Mouse (Mus musculus): Measurements from ENCODE around the gene 3110009E18Rik. TPM values are rescaled to one million over a fixed set of nuclear protein-coding genes. Genes with fewer than 3 reads are reported as not detected.

The 3110009E18Rik gene
- polyA plus RNA-seq, 1 experiment from 2014 or later = 20.7 TPM

DNA sequence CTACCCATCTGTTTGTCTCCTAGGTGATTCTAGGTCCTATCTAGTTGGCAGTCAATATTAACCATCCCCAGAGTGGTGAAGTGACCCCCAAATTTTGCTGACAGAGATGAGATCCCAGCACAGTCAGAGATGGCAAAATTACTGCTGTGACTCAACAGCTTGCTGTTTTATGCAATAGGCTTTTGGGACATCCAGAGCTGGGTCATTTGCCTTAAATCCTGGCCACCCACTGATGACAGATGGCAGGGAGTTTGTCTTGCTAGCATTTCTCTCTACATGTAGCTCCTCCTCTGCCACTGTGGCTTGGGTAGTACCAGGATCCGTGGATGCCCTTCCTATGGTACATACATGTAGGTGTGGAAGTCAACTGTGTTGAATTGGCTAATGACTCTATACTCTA, 11.4 kb downstream of the 3110009E18Rik start:
- no peak overlapping the region for H3K9ac ChIP-seq (replicated peaks)
- H3K9me3 ChIP-seq = peaks cover 8% of the 10 kb centered on the region; the same call in 1 of the 2 replicates
- H3K27ac ChIP-seq = no peak overlapping the region
- no peaks in the 10 kb centered on the region for H3K4me1 ChIP-seq (replicated peaks)
- H3K4me2 ChIP-seq (replicated peaks) = no peak overlapping the region
- H3K27me3 ChIP-seq = no peaks in the 10 kb centered on the region
- ATAC-seq = no peak
- H3K36me3 ChIP-seq = peaks cover 3% of the 10 kb centered on the region; the same call in 1 of the 2 replicates
- no peak overlapping the region for H3K4me3 ChIP-seq (replicated peaks)
- 96% methylated on average over 1 of the region's 1 CpGs for WGBS

DNA sequence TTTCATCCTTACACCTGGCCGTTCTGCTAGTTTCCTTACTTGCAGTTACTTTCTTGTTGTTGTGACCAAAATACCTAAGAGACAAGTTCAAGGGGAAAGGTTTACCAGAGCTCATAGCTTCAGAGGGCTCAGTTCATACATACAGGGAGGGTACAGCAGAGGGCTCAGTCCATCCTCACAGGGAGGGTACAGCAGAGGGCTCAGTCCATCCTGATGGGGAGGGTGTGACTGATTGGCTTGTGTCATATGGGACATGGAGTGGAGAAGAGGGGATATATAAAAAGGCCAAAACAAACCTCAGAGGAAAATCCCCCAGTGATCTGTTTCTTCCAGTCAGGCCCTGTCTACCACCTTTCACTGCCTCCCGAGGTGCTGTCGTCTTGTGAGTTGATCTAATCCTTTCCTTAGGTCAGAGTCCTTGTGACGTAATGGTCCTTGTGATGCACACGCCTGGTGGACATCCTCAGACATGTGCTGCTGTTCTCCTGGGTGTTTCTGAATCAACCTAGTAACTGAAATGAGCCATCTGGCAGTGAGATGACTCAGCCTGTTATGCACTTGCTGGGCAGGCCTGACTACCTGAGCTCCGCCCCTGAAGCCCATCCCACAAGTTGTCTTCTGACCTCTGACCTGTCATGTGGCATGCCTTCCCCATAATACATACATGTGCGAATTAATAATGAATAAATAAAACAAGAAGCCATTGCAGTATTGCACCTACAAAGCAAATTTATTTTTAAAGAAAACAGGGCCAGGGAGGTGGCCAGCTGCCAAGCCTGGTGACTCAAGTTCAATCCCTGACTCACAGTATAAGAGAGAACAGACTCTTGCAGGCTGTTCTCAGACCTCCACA, 15.2 kb downstream of the 3110009E18Rik start:
- peaks cover 3% of the 10 kb centered on the region; the same call in 1 of the 2 replicates for H3K36me3 ChIP-seq
- H3K4me1 ChIP-seq (replicated peaks) = peaks cover 12% of the 10 kb centered on the region
- H3K9ac ChIP-seq (replicated peaks) = no peak overlapping the region
- peak; percentile 32; the same call in 1 of the 2 replicates for ATAC-seq
- WGBS = 87% methylated on average over 7 of the region's 7 CpGs
- no peaks in the 10 kb centered on the region for H3K27me3 ChIP-seq
- no peak overlapping the region for H3K27ac ChIP-seq
- no peak overlapping the region for H3K4me2 ChIP-seq (replicated peaks)
- H3K4me3 ChIP-seq (replicated peaks) = no peak overlapping the region
- peaks cover 8% of the 10 kb centered on the region; the same call in 1 of the 2 replicates for H3K9me3 ChIP-seq

GRCm38 (mm10) chr1:120138923-120139540, 18.0 kb downstream of the 3110009E18Rik start:
- 25% methylated on average over 7 of the region's 7 CpGs for WGBS
- Histone ChIP-seq H3K4me1 (replicated peaks) (peaks cover 15% of the 10 kb centered on the region), H3K27ac (no peak overlapping the region), H3K4me2 (replicated peaks) (no peak overlapping the region), H3K27me3 (no peaks in the 10 kb centered on the region), H3K36me3 (no peaks in the 10 kb centered on the region), H3K4me3 (replicated peaks) (no peak overlapping the region), H3K9me3 (no peaks in the 10 kb centered on the region), H3K9ac (replicated peaks) (no peak overlapping the region)
- peak; percentile 51; the same call in 1 of the 2 replicates for ATAC-seq

DNA sequence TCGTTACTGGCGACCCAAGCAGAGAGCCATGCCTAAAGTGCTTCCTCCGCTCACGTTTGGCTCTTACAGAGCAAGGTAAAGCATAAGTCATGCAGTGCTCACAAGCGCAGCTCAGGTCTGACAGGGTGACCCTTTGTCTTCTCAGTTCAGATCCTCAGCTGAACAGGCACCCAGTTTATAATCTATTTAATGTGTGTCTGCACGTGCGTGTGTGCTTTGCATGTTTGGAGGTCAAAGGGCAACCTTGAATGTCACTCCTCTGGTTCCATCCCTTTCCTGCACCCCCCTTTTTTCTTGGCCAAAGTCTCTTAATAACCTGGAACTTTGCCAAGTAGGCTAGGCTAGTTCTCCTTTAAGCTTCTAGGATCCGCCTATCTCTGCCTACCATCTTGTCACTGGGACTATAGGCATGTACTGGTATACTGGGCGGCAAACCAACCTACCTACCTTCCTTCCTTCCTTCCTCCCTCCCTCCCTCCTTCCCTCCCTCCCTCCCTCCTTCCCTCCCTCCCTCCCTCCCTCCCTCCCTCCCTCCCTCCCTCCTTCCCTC, 19.2 kb downstream of the 3110009E18Rik start:
- no peak for ATAC-seq
- 88% methylated on average over 9 of the region's 9 CpGs for WGBS

GRCm38 (mm10) chr1:120142551-120142950, 21.6 kb downstream of the 3110009E18Rik start:
- no peak for ATAC-seq
- H3K9ac ChIP-seq (replicated peaks) = no peak overlapping the region
- H3K4me2 ChIP-seq (replicated peaks) = no peak overlapping the region
- peaks cover 15% of the 10 kb centered on the region for H3K4me1 ChIP-seq (replicated peaks)
- H3K36me3 ChIP-seq = no peaks in the 10 kb centered on the region
- no peak overlapping the region for H3K27ac ChIP-seq
- no peaks in the 10 kb centered on the region for H3K27me3 ChIP-seq
- H3K9me3 ChIP-seq = no peaks in the 10 kb centered on the region
- no peak overlapping the region for H3K4me3 ChIP-seq (replicated peaks)
- WGBS = 83% methylated on average over 5 of the region's 5 CpGs

More for the DNA sequence above, 19.2 kb downstream of the 3110009E18Rik start:
- no peaks in the 10 kb centered on the region for H3K27me3 ChIP-seq
- H3K36me3 ChIP-seq = no peaks in the 10 kb centered on the region
- no peak overlapping the region for H3K27ac ChIP-seq
- no peak overlapping the region for H3K4me2 ChIP-seq (replicated peaks)
- no peaks in the 10 kb centered on the region for H3K9me3 ChIP-seq
- no peak overlapping the region for H3K9ac ChIP-seq (replicated peaks)
- no peak overlapping the region for H3K4me3 ChIP-seq (replicated peaks)
- peaks cover 15% of the 10 kb centered on the region for H3K4me1 ChIP-seq (replicated peaks)

- H3K27ac ChIP-seq = no peak overlapping the region
- peaks cover 3% of the 10 kb centered on the region; the same call in 1 of the 2 replicates for H3K4me1 ChIP-seq (replicated peaks)
- H3K27me3 ChIP-seq = no peaks in the 10 kb centered on the region
- H3K9ac ChIP-seq (replicated peaks) = no peak overlapping the region
- no peak overlapping the region for H3K4me2 ChIP-seq (replicated peaks)
- H3K9me3 ChIP-seq = no peaks in the 10 kb centered on the region
- H3K36me3 ChIP-seq = no peaks in the 10 kb centered on the region
- ATAC-seq = no peak
- H3K4me3 ChIP-seq (replicated peaks) = no peak overlapping the region
- WGBS = 88% methylated on average over 8 of the region's 8 CpGs
These were observed 24.7 kb downstream of the 3110009E18Rik start for GRCm38 (mm10) chr1:120145527-120146216.

GRCm38 (mm10) chr1:120146994-120147393, 26.0 kb downstream of the 3110009E18Rik start:
- no peak for ATAC-seq
- Histone ChIP-seq H3K4me1 (replicated peaks) (peaks cover 3% of the 10 kb centered on the region; the same call in 1 of the 2 replicates), H3K27ac (no peak overlapping the region), H3K36me3 (no peaks in the 10 kb centered on the region), H3K4me2 (replicated peaks) (no peak overlapping the region), H3K4me3 (replicated peaks) (no peak overlapping the region), H3K27me3 (no peaks in the 10 kb centered on the region), H3K9me3 (no peaks in the 10 kb centered on the region), H3K9ac (replicated peaks) (no peak overlapping the region)

DNA sequence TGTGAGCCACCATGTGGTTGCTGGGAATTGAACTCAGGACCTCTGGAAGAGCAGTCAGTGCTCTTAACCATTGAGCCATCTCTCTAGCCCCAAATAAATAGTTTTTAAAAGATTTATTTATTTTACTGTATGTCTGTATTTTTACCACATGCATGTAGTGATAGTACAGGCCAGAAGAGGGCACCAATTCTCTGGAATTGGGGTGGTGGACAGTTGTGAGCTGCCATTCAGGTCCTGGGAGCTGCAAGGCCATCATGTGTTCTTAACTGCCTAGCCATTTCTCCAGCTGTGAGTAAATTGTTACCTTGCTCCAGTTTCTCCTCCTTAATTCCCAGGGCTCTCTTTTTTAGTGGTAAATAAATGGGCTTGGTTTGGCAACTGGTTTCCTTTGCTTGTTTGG, 33.2 kb downstream of the 3110009E18Rik start:
- no peak for ATAC-seq
- Histone ChIP-seq H3K4me1 (replicated peaks) (no peaks in the 10 kb centered on the region), H3K4me2 (replicated peaks) (no peak overlapping the region), H3K4me3 (replicated peaks) (no peak overlapping the region), H3K9me3 (no peaks in the 10 kb centered on the region), H3K27ac (no peak overlapping the region), H3K27me3 (no peaks in the 10 kb centered on the region), H3K9ac (replicated peaks) (no peak overlapping the region), H3K36me3 (no peaks in the 10 kb centered on the region)

- no peak for ATAC-seq
- no peaks in the 10 kb centered on the region for H3K4me1 ChIP-seq (replicated peaks)
- H3K9ac ChIP-seq (replicated peaks) = no peak overlapping the region
- H3K36me3 ChIP-seq = no peaks in the 10 kb centered on the region
- H3K4me2 ChIP-seq (replicated peaks) = no peak overlapping the region
- no peaks in the 10 kb centered on the region for H3K9me3 ChIP-seq
- no peak overlapping the region for H3K27ac ChIP-seq
- H3K4me3 ChIP-seq (replicated peaks) = no peak overlapping the region
- WGBS = 16% methylated on average over 1 of the region's 1 CpGs
- H3K27me3 ChIP-seq = no peaks in the 10 kb centered on the region
These were observed 34.3 kb downstream of the 3110009E18Rik start for GRCm38 (mm10) chr1:120155325-120155724.

DNA sequence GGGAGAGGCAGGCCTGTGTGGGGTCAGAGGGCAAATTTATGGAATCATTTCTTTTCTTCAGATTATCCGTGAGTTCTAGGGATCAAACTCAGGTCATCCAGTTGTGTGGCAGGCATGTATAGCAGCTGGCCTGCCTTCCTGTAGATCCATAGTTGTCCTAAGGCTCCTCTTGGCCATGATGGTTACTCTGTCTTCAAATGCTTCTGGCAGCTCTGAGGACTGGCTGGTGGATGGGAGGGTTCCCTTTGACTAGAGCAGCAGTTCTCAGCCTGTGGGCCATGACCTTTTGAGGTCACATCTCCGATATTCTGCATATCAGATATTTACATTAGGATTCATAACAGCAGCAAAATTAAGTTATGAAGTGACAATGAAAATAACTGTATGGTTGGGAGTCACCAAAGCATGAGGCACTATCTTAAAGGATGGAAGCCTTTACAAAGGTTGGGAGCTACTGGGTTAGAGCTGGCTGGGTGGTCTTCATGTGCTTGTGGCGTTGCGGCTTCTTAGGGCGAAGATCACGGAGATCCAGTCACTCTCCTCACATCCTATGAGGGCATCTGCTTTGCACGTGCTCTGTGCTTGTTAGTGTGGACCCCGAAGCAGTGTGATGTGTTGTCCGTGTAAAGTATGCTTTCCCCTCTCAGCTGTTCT, 37.6 kb downstream of the 3110009E18Rik start:
- Histone ChIP-seq H3K4me2 (replicated peaks) (no peak overlapping the region), H3K9me3 (no peaks in the 10 kb centered on the region), H3K9ac (replicated peaks) (no peak overlapping the region), H3K27me3 (no peaks in the 10 kb centered on the region), H3K4me1 (replicated peaks) (no peaks in the 10 kb centered on the region), H3K27ac (no peak overlapping the region), H3K4me3 (replicated peaks) (no peak overlapping the region), H3K36me3 (no peaks in the 10 kb centered on the region; the same call in 1 of the 2 replicates)
- WGBS = 93% methylated on average over 9 of the region's 9 CpGs
- no peak for ATAC-seq

- 91% methylated on average over 5 of the region's 5 CpGs for WGBS
- Histone ChIP-seq H3K4me1 (replicated peaks) (no peaks in the 10 kb centered on the region), H3K36me3 (no peaks in the 10 kb centered on the region; the same call in 1 of the 2 replicates), H3K27ac (no peak overlapping the region), H3K4me2 (replicated peaks) (no peak overlapping the region), H3K9me3 (no peaks in the 10 kb centered on the region), H3K27me3 (no peaks in the 10 kb centered on the region), H3K4me3 (replicated peaks) (no peak overlapping the region), H3K9ac (replicated peaks) (no peak overlapping the region)
- no peak for ATAC-seq
These were observed 40.5 kb downstream of the 3110009E18Rik start for GRCm38 (mm10) chr1:120161502-120161901.

Measured in midbrain, embryonic 13.5 days (tissue).